Mouse (Mus musculus): ENCODE measurements around the gene Cox10. TPM values are rescaled to one million over a fixed set of nuclear protein-coding genes. Genes with fewer than 3 reads are reported as not detected.
"Not testable (repeated sequence)": the region's sequence is repeated elsewhere in the genome, so short reads cannot be mapped to it uniquely, and the experiment has no call there.

The Cox10 gene
- polyA plus RNA-seq (2015; fragmentation: Nextera tagmentation; extraction: Ambion mirVana) = 29.3 and 30.9 TPM in 2 replicates

GRCm38 (mm10) chr11:64078956-64079726, at the start of gene Cox10:
Gene Cox10 (minus strand): TSS chr11:64079468.
- WGBS = under 1% methylated on average over 43 of the region's 45 CpGs
- peak within 1 kb of the TSS; percentile 94 for H3K27ac ChIP-seq (ENCODE audit: low read length)
- peak within 1 kb of the TSS; percentile 90 for H3K9ac ChIP-seq (replicated peaks; ENCODE audit: low read length)
- peak within 1 kb of the TSS; percentile 72 for H3K4me2 ChIP-seq (replicated peaks; ENCODE audit: low read depth, low read length)
- H3K9me3 ChIP-seq (ENCODE audit: low read length) = 0 out of 2 replicates have a peak, but pooled peaks cover 3% of the 10 kb centered on the region
- peak within 1 kb of the TSS; percentile 74 for H3K4me3 ChIP-seq (ENCODE audit: low read length)
- peaks cover 3% of the 10 kb centered on the region for H3K36me3 ChIP-seq (ENCODE audit: insufficient read depth, low read length)
- peaks cover 10% of the 10 kb centered on the region for H3K4me1 ChIP-seq (ENCODE audit: insufficient read depth, low read length)
- peak; percentile 94 for ATAC-seq (ENCODE audit: low FRiP score, low TSS enrichment)
- H3K27me3 ChIP-seq (ENCODE audit: insufficient read depth, low read length) = no peaks in the 10 kb centered on the region

GRCm38 (mm10) chr11:64128016-64128415, 48.7 kb upstream of the Cox10 start:
- no peak overlapping the region for H3K9ac ChIP-seq (replicated peaks; ENCODE audit: low read length)
- H3K36me3 ChIP-seq (ENCODE audit: insufficient read depth, low read length) = no peaks in the 10 kb centered on the region
- no peaks in the 10 kb centered on the region for H3K9me3 ChIP-seq (ENCODE audit: low read length)
- 49% methylated on average over 9 of the region's 9 CpGs for WGBS
- no peaks in the 10 kb centered on the region for H3K4me1 ChIP-seq (ENCODE audit: insufficient read depth, low read length)
- H3K27me3 ChIP-seq (ENCODE audit: insufficient read depth, low read length) = no peaks in the 10 kb centered on the region
- H3K4me3 ChIP-seq (ENCODE audit: low read length) = no peak overlapping the region
- H3K4me2 ChIP-seq (replicated peaks; ENCODE audit: low read depth, low read length) = no peak overlapping the region
- H3K27ac ChIP-seq (ENCODE audit: low read length) = no peak overlapping the region
- no peak for ATAC-seq (ENCODE audit: low FRiP score, low TSS enrichment)

GRCm38 (mm10) chr11:64125471-64125870, 46.2 kb upstream of the Cox10 start:
- 74% methylated on average over 2 of the region's 2 CpGs for WGBS
- Histone ChIP-seq H3K9ac (replicated peaks; ENCODE audit: low read length) (no peak overlapping the region), H3K4me2 (replicated peaks; ENCODE audit: low read depth, low read length) (no peak overlapping the region), H3K27me3 (ENCODE audit: insufficient read depth, low read length) (peaks cover 3% of the 10 kb centered on the region; the same call in 1 of the 2 replicates), H3K4me3 (ENCODE audit: low read length) (no peak overlapping the region), H3K27ac (ENCODE audit: low read length) (no peak overlapping the region), H3K4me1 (ENCODE audit: insufficient read depth, low read length) (no peaks in the 10 kb centered on the region), H3K36me3 (ENCODE audit: insufficient read depth, low read length) (no peaks in the 10 kb centered on the region), H3K9me3 (ENCODE audit: low read length) (no peaks in the 10 kb centered on the region)
- no peak for ATAC-seq (ENCODE audit: low FRiP score, low TSS enrichment)

- H3K36me3 ChIP-seq (ENCODE audit: insufficient read depth, low read length); H3K4me3 ChIP-seq (ENCODE audit: low read length); H3K9me3 ChIP-seq (ENCODE audit: low read length); H3K4me1 ChIP-seq (ENCODE audit: insufficient read depth, low read length); ATAC-seq (ENCODE audit: low FRiP score, low TSS enrichment); H3K27me3 ChIP-seq (ENCODE audit: insufficient read depth, low read length); H3K27ac ChIP-seq (ENCODE audit: low read length); H3K4me2 ChIP-seq (replicated peaks; ENCODE audit: low read depth, low read length); H3K9ac ChIP-seq (replicated peaks; ENCODE audit: low read length): not testable (repeated sequence)
- WGBS = 85% methylated on average over 6 of the region's 6 CpGs
These were observed 43.9 kb upstream of the Cox10 start for GRCm38 (mm10) chr11:64123174-64123573.

- 89% methylated on average over 4 of the region's 4 CpGs for WGBS
These were observed 37.4 kb upstream of the Cox10 start for GRCm38 (mm10) chr11:64116711-64117110.

GRCm38 (mm10) chr11:64115822-64116221, 36.6 kb upstream of the Cox10 start:
- no peak overlapping the region for H3K27ac ChIP-seq (ENCODE audit: low read length)
- H3K9ac ChIP-seq (replicated peaks; ENCODE audit: low read length) = no peak overlapping the region
- H3K4me3 ChIP-seq (ENCODE audit: low read length) = no peak overlapping the region
- WGBS = 74% methylated on average over 2 of the region's 2 CpGs
- ATAC-seq (ENCODE audit: low FRiP score, low TSS enrichment) = no peak
- H3K4me2 ChIP-seq (replicated peaks; ENCODE audit: low read depth, low read length) = no peak overlapping the region
- no peaks in the 10 kb centered on the region for H3K9me3 ChIP-seq (ENCODE audit: low read length)
- H3K36me3 ChIP-seq (ENCODE audit: insufficient read depth, low read length) = no peaks in the 10 kb centered on the region
- H3K27me3 ChIP-seq (ENCODE audit: insufficient read depth, low read length) = no peaks in the 10 kb centered on the region
- H3K4me1 ChIP-seq (ENCODE audit: insufficient read depth, low read length) = no peaks in the 10 kb centered on the region

More at GRCm38 (mm10) chr11:64116711-64117110, 37.4 kb upstream of the Cox10 start:
- H3K36me3 ChIP-seq (ENCODE audit: insufficient read depth, low read length) = no peaks in the 10 kb centered on the region
- ATAC-seq (ENCODE audit: low FRiP score, low TSS enrichment) = no peak
- no peak overlapping the region for H3K27ac ChIP-seq (ENCODE audit: low read length)
- no peaks in the 10 kb centered on the region for H3K9me3 ChIP-seq (ENCODE audit: low read length)
- H3K9ac ChIP-seq (replicated peaks; ENCODE audit: low read length) = no peak overlapping the region
- H3K4me3 ChIP-seq (ENCODE audit: low read length) = no peak overlapping the region
- no peaks in the 10 kb centered on the region for H3K4me1 ChIP-seq (ENCODE audit: insufficient read depth, low read length)
- H3K4me2 ChIP-seq (replicated peaks; ENCODE audit: low read depth, low read length) = no peak overlapping the region
- H3K27me3 ChIP-seq (ENCODE audit: insufficient read depth, low read length) = no peaks in the 10 kb centered on the region

- no peaks in the 10 kb centered on the region for H3K9me3 ChIP-seq (ENCODE audit: low read length)
- no peak overlapping the region for H3K27ac ChIP-seq (ENCODE audit: low read length)
- H3K4me2 ChIP-seq (replicated peaks; ENCODE audit: low read depth, low read length) = no peak overlapping the region
- no peak overlapping the region for H3K9ac ChIP-seq (replicated peaks; ENCODE audit: low read length)
- no peak overlapping the region for H3K4me3 ChIP-seq (ENCODE audit: low read length)
- no peaks in the 10 kb centered on the region for H3K4me1 ChIP-seq (ENCODE audit: insufficient read depth, low read length)
- H3K36me3 ChIP-seq (ENCODE audit: insufficient read depth, low read length) = no peaks in the 10 kb centered on the region
- WGBS = 77% methylated on average over 9 of the region's 9 CpGs
- no peak for ATAC-seq (ENCODE audit: low FRiP score, low TSS enrichment)
- no peaks in the 10 kb centered on the region for H3K27me3 ChIP-seq (ENCODE audit: insufficient read depth, low read length)
These were observed 35.8 kb upstream of the Cox10 start for GRCm38 (mm10) chr11:64115101-64115500.

GRCm38 (mm10) chr11:64100060-64100459, 20.8 kb upstream of the Cox10 start:
- no peaks in the 10 kb centered on the region for H3K27me3 ChIP-seq (ENCODE audit: insufficient read depth, low read length)
- H3K4me3 ChIP-seq (ENCODE audit: low read length) = no peak overlapping the region
- no peaks in the 10 kb centered on the region for H3K4me1 ChIP-seq (ENCODE audit: insufficient read depth, low read length)
- no peaks in the 10 kb centered on the region for H3K9me3 ChIP-seq (ENCODE audit: low read length)
- WGBS = 75% methylated on average over 5 of the region's 5 CpGs
- no peaks in the 10 kb centered on the region for H3K36me3 ChIP-seq (ENCODE audit: insufficient read depth, low read length)
- no peak overlapping the region for H3K4me2 ChIP-seq (replicated peaks; ENCODE audit: low read depth, low read length)
- H3K27ac ChIP-seq (ENCODE audit: low read length) = no peak overlapping the region
- ATAC-seq (ENCODE audit: low FRiP score, low TSS enrichment) = no peak
- H3K9ac ChIP-seq (replicated peaks; ENCODE audit: low read length) = no peak overlapping the region

GRCm38 (mm10) chr11:64093058-64093457, 13.8 kb upstream of the Cox10 start:
- Histone ChIP-seq H3K9me3 (ENCODE audit: low read length) (no peaks in the 10 kb centered on the region), H3K27ac (ENCODE audit: low read length) (no peak overlapping the region), H3K9ac (replicated peaks; ENCODE audit: low read length) (no peak overlapping the region), H3K4me3 (ENCODE audit: low read length) (no peak overlapping the region), H3K4me1 (ENCODE audit: insufficient read depth, low read length) (no peaks in the 10 kb centered on the region), H3K36me3 (ENCODE audit: insufficient read depth, low read length) (no peaks in the 10 kb centered on the region), H3K27me3 (ENCODE audit: insufficient read depth, low read length) (no peaks in the 10 kb centered on the region), H3K4me2 (replicated peaks; ENCODE audit: low read depth, low read length) (no peak overlapping the region)
- WGBS = 90% methylated on average over 4 of the region's 4 CpGs
- ATAC-seq (ENCODE audit: low FRiP score, low TSS enrichment) = no peak

- Histone ChIP-seq H3K4me1 (ENCODE audit: insufficient read depth, low read length) (no peaks in the 10 kb centered on the region), H3K27me3 (ENCODE audit: insufficient read depth, low read length) (no peaks in the 10 kb centered on the region), H3K4me2 (replicated peaks; ENCODE audit: low read depth, low read length) (no peak overlapping the region), H3K36me3 (ENCODE audit: insufficient read depth, low read length) (no peaks in the 10 kb centered on the region), H3K9me3 (ENCODE audit: low read length) (no peaks in the 10 kb centered on the region), H3K27ac (ENCODE audit: low read length) (no peak overlapping the region), H3K4me3 (ENCODE audit: low read length) (no peak overlapping the region), H3K9ac (replicated peaks; ENCODE audit: low read length) (no peak overlapping the region)
- ATAC-seq (ENCODE audit: low FRiP score, low TSS enrichment) = no peak
- 87% methylated on average over 7 of the region's 7 CpGs for WGBS
These were observed 11.9 kb upstream of the Cox10 start for GRCm38 (mm10) chr11:64091150-64091549.
